11 mouse cellular contexts compared by ENCODE assay signal in genomic region chr6:127335462-127335886, GRCm38 (mm10).
DNase-seq lines count a peak whose midpoint lies in the region; ATAC-seq lines count a peak whose summit lies in the region.
"Had no signal": no experiment of that assay in that cellular context is flagged by ENCODE, and none has a peak within 500 bp of the region (broad histone marks: within the 10 kb centered on the region; RNA-seq: fewer than 3 reads in every experiment).

No protein-coding gene starts in this region.

- no peaks in the 10 kb centered on the region for H3K9me3 ChIP-seq in neural tube, embryonic 15.5 days (replicated peaks)
- H3K9me3 ChIP-seq in stomach, embryonic 15.5 days, result no peaks in the 10 kb centered on the region
- H3K9me3 ChIP-seq: hindbrain, embryonic 13.5 days; midbrain, embryonic 13.5 days had no signal

- 0 out of 2 replicates have a peak, but pooled peaks cover 3% of the 10 kb centered on the region for H3K27me3 ChIP-seq in neural tube, embryonic 15.5 days (replicated peaks)
- no peaks in the 10 kb centered on the region for H3K27me3 ChIP-seq in stomach, embryonic 15.5 days (replicated peaks)

- H3K36me3 ChIP-seq in neural tube, embryonic 15.5 days, result no peaks in the 10 kb centered on the region
- no peaks in the 10 kb centered on the region for H3K36me3 ChIP-seq in stomach, embryonic 15.5 days
- H3K36me3 ChIP-seq: hindbrain, embryonic 13.5 days; midbrain, embryonic 13.5 days had no signal

- no peak overlapping the region for H3K4me2 ChIP-seq in neural tube, embryonic 15.5 days
- no peak overlapping the region for H3K4me2 ChIP-seq in stomach, embryonic 15.5 days
- H3K4me2 ChIP-seq: hindbrain, embryonic 13.5 days had no signal

- H3K4me1 ChIP-seq in neural tube, embryonic 15.5 days, result peaks cover 36% of the 10 kb centered on the region
- peaks cover 44% of the 10 kb centered on the region for H3K4me1 ChIP-seq in stomach, embryonic 15.5 days

- WGBS in neural tube, embryonic 15.5 days, result 27% methylated on average over 7 of the region's 7 CpGs
- 55% methylated on average over 7 of the region's 7 CpGs for WGBS in stomach, embryonic 15.5 days

- no peak overlapping the region for H3K4me3 ChIP-seq in neural tube, embryonic 15.5 days (replicated peaks)
- no peak overlapping the region for H3K4me3 ChIP-seq in stomach, embryonic 15.5 days (replicated peaks)
- H3K4me3 ChIP-seq: hindbrain, embryonic 13.5 days; midbrain, embryonic 13.5 days had no signal

- no peak overlapping the region for H3K9ac ChIP-seq in neural tube, embryonic 15.5 days (replicated peaks)
- H3K9ac ChIP-seq in stomach, embryonic 15.5 days, result no peak overlapping the region
- H3K9ac ChIP-seq: hindbrain, embryonic 13.5 days; midbrain, embryonic 13.5 days had no signal

- DNase-seq in gastrocnemius, postnatal 25 days, result peak; percentile 16
- no peak for DNase-seq in gastrocnemius, postnatal 4 days (ENCODE audit: low spot score in 2 of 2)
- DNase-seq in neural tube, embryonic 10.5 days (ENCODE audit: extremely low spot score, low spot score), result peak; percentile 38
- peak; percentile 77 for DNase-seq in fibroblast of lung, adult 2 months (ENCODE audit: low read depth)
- no peak for DNase-seq in layer of hippocampus, adult 18-20 months (ENCODE audit: low spot score in 2 of 2)
- no peak for DNase-seq in spleen, adult 12 weeks (ENCODE audit: low spot score)
- DNase-seq: right cerebral cortex, postnatal 14 days had no signal

- ATAC-seq in neural tube, embryonic 15.5 days (ENCODE audit: low FRiP score), result no peak
- ATAC-seq in stomach, embryonic 15.5 days (ENCODE audit: insufficient read depth, low FRiP score, low read depth), result peak; percentile 83

- no peak overlapping the region for H3K27ac ChIP-seq in neural tube, embryonic 15.5 days (replicated peaks)
- peak overlapping the region; percentile 55 for H3K27ac ChIP-seq in stomach, embryonic 15.5 days

Comparison
In these comparisons a context has a peak if more than half of its experiments do, and no peak if none do; other contexts are left out.
1. DNase-seq: peak in gastrocnemius, postnatal 25 days (single experiment), neural tube, embryonic 10.5 days (single experiment) and fibroblast of lung, adult 2 months (single experiment); none in gastrocnemius, postnatal 4 days (0 of 2), layer of hippocampus, adult 18-20 months (0 of 2) and spleen, adult 12 weeks (single experiment).